Mouse (Mus musculus): Measurements from ENCODE around the gene Ogfod3. TPM values are rescaled to one million over a fixed set of nuclear protein-coding genes. Genes with fewer than 3 reads are reported as not detected.

The Ogfod3 gene
- 28.5 and 31.3 TPM in 2 replicates for polyA plus RNA-seq (2014; fragmentation: Nextera tagmentation; extraction: Ambion mirVana)

DNA sequence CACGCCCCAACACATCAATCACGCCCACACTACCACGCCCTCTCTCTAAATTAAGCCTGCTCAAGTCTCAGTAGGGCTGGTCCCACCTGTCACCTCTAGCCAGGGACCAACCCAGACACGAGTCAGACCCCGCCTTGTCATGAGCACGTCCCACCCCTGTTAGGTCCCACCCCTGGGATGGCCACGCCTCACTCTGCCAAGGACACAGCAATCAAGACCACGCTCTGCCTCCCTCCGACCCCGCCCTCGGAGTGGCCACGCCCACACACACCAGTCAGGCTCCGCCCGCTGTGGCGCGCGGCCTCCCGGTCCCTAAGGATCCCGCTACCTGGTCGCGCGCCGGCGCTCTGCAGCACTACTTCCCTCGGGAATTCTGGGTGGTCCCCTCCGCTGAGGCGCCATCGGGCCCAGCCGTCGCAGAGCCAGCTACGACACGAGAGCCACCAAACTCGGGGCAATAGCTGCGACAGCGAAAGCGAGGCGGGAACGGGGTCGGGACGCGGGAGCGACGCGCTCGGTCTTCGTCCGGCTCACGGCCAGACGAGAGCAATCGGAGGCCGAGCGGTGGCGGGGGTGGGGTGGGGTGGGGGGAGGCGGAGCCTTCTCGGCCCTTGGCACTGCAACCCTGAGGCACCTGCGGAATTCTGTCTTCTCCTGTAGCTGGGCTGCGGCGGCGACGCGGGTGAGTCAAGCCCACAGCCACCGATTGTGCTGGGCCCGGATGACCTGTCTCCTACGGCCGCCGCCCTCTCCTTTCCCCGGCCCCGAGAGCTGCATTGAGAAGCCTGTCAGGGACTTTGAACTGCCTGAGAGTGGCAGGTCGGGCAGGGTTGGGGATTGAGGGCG lies at the start of gene Ogfod3, which contains the start of gene Hexdc:
Ogfod3 (minus strand) TSS at position 551 of the 846 bp plus-strand sequence.
Hexdc (plus strand) TSS at position 273 of the 846 bp plus-strand sequence.
- Histone ChIP-seq H3K27me3 (ENCODE audit: control insufficient read depth, insufficient read depth, low read length) (no peaks in the 10 kb centered on the region), H3K9me3 (ENCODE audit: control insufficient read depth, low read length) (no peaks in the 10 kb centered on the region), H3K36me3 (ENCODE audit: control insufficient read depth, insufficient read depth, low read length) (peaks cover 12% of the 10 kb centered on the region; the same call in 1 of the 2 replicates), H3K4me1 (ENCODE audit: control insufficient read depth, insufficient read depth, low read length) (no peaks in the 10 kb centered on the region), H3K4me2 (replicated peaks; ENCODE audit: low read depth, low read length) (peak within 1 kb of the TSS; percentile 78), H3K4me3 (ENCODE audit: low read length) (peak within 1 kb of the TSS; percentile 75), H3K27ac (ENCODE audit: low read depth, low read length) (peak within 1 kb of the TSS; percentile 73), H3K9ac (ENCODE audit: low read depth, low read length) (peak within 1 kb of the TSS; percentile 72)
- WGBS: under 1% methylated on average over 68 of the region's 70 CpGs
- peak; percentile 99 for ATAC-seq (ENCODE audit: low FRiP score, low TSS enrichment)

DNA sequence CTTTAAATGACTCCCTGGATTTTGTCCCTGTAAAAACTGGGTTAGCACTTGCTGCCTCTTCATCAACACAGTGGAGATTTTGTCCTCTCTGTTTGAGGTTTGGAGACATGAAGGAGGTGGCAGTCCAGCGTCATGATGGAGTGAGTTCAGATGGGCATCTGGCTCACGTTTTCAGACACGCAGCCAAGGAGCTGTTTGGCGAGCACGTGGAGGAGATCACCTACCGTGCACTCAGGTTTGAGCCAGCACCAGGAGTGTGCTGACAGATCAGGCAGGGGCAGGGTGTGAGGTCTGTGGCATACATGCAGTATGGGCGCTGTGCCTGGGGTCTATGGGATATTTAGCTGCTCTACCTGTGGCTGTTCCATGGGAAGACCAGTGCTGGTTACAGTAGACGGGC lies 45.7 kb upstream of the Ogfod3 start:
- Histone ChIP-seq H3K4me2 (replicated peaks; ENCODE audit: low read depth, low read length) (no peak overlapping the region), H3K9me3 (ENCODE audit: control insufficient read depth, low read length) (no peaks in the 10 kb centered on the region), H3K4me3 (ENCODE audit: low read length) (no peak overlapping the region), H3K27me3 (ENCODE audit: control insufficient read depth, insufficient read depth, low read length) (no peaks in the 10 kb centered on the region), H3K4me1 (ENCODE audit: control insufficient read depth, insufficient read depth, low read length) (no peaks in the 10 kb centered on the region), H3K36me3 (ENCODE audit: control insufficient read depth, insufficient read depth, low read length) (peaks cover 95% of the 10 kb centered on the region), H3K9ac (ENCODE audit: low read depth, low read length) (no peak overlapping the region), H3K27ac (ENCODE audit: low read depth, low read length) (no peak overlapping the region)
- 91% methylated on average over 8 of the region's 8 CpGs for WGBS
- ATAC-seq (ENCODE audit: low FRiP score, low TSS enrichment): no peak

DNA sequence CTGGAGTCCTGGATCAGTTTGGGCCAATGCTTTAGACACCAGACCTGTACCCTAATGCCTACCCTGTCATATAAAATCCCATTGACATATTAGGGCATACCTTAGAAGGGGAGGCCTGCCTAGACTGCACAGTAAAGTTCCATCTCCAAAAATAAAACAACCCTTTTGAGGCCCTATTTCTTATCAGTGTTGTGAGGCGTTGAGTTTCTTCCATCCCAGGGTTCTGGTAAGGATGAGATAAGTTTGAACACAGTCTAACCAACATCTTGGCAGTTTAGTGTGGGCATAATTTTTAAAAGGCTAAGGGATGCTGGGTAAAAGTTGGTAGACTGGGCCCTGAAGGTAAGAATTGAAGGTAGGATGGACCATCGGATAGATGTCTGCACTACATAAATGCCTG lies 35.2 kb upstream of the Ogfod3 start:
- no peak for ATAC-seq (ENCODE audit: low FRiP score, low TSS enrichment)
- H3K9me3 ChIP-seq (ENCODE audit: control insufficient read depth, low read length): no peaks in the 10 kb centered on the region
- WGBS: 97% methylated on average over 2 of the region's 2 CpGs
- no peak overlapping the region for H3K4me2 ChIP-seq (replicated peaks; ENCODE audit: low read depth, low read length)
- H3K4me1 ChIP-seq (ENCODE audit: control insufficient read depth, insufficient read depth, low read length): 0 out of 2 replicates have a peak, but pooled peaks cover 7% of the 10 kb centered on the region
- no peak overlapping the region for H3K4me3 ChIP-seq (ENCODE audit: low read length)
- H3K36me3 ChIP-seq (ENCODE audit: control insufficient read depth, insufficient read depth, low read length): peaks cover 46% of the 10 kb centered on the region
- no peak overlapping the region for H3K9ac ChIP-seq (ENCODE audit: low read depth, low read length)
- no peak overlapping the region for H3K27ac ChIP-seq (ENCODE audit: low read depth, low read length)
- no peaks in the 10 kb centered on the region for H3K27me3 ChIP-seq (ENCODE audit: control insufficient read depth, insufficient read depth, low read length)

DNA sequence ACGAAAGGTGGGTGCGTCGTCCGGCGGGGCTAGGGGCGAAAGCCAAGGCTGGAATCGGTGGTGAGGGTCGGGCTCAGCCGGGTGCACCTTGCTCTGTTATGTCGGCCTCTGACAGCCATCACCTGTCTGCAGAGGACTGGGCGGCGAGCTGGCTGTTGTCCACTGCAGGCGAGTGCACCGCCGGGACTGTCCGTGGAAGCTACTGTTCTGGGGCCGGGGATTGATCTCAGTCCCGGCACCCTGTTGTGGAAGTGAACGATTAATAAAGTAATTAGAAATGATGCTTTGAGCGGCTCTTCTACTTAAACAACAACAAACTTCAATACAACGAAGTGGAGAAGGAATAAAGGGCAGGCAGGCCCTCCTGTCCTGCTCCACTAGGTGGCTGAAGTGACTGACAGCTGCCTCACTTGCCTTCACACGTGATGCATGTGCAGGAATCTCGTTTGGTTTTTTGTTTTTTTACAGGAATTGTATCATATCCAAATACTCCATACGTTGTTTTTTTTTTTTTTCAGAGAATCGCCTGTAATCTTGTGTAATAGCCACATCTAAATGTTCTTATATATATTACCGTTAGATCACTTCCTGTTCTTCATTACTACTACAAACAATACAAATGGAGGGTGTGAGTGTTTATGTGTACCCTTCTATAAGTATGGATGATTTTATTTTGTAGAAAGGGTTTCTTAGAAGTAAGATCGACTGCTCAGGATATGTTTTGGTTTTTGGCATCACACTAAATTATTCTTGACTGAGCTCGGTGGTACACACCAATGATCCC lies 33.0 kb upstream of the Ogfod3 start:
- H3K27me3 ChIP-seq (ENCODE audit: control insufficient read depth, insufficient read depth, low read length): no peaks in the 10 kb centered on the region
- peak overlapping the region; percentile 92 for H3K4me3 ChIP-seq (ENCODE audit: low read length)
- H3K4me2 ChIP-seq (replicated peaks; ENCODE audit: low read depth, low read length): peak overlapping the region; percentile 62
- H3K9ac ChIP-seq (ENCODE audit: low read depth, low read length): peak overlapping the region; percentile 78
- peaks cover 26% of the 10 kb centered on the region for H3K36me3 ChIP-seq (ENCODE audit: control insufficient read depth, insufficient read depth, low read length)
- no peaks in the 10 kb centered on the region for H3K9me3 ChIP-seq (ENCODE audit: control insufficient read depth, low read length)
- 4% methylated on average over 28 of the region's 28 CpGs for WGBS
- peak overlapping the region; percentile 89 for H3K27ac ChIP-seq (ENCODE audit: low read depth, low read length)
- 0 out of 2 replicates have a peak, but pooled peaks cover 7% of the 10 kb centered on the region for H3K4me1 ChIP-seq (ENCODE audit: control insufficient read depth, insufficient read depth, low read length)
- peak; percentile 61 for ATAC-seq (ENCODE audit: low FRiP score, low TSS enrichment)

DNA sequence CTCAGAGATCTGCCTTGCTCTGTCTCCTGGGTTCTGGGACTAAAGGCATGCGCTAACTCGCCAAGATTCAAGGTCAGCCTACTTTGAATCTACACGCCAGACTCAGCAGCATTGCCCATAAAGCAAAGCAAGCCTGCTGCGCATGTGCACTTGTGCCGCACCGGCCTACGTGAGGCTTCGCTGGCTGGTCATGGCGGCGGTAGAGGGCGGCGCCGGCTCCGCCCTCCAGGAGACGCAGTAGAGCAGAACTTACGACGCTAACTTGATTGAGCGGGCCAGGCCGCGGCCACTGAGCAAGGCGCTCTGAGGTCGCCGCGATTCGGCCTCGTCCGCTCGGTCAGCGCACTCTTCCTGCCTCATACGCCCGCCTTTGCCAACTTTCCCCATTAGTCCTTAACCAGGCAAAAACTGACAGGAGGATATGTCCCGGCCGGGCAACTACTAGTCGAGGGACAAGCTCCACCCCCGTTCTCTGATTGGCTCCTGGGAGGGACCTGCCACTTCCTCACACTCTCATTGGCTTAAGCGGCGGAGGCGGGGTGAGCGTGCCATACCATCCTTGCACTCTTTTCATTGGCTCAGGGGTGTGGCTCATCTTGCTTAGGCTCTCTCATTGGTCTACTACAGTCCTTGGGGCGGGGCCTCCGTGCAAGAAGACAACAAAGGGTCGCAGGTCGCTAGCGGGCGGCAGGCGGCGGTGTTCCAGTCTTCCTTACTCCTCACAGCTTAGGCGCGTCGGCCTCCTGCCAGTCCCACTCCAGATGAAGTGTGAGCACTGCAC lies 32.2 kb upstream of the Ogfod3 start, which contains the start of gene Narf:
Narf (plus strand) TSS at position 690 of the 781 bp plus-strand sequence.
- peak within 1 kb of the TSS; percentile 62 for H3K4me2 ChIP-seq (replicated peaks; ENCODE audit: low read depth, low read length)
- H3K4me1 ChIP-seq (ENCODE audit: control insufficient read depth, insufficient read depth, low read length): 0 out of 2 replicates have a peak, but pooled peaks cover 7% of the 10 kb centered on the region
- peaks cover 19% of the 10 kb centered on the region for H3K36me3 ChIP-seq (ENCODE audit: control insufficient read depth, insufficient read depth, low read length)
- peak; percentile 100 for ATAC-seq (ENCODE audit: low FRiP score, low TSS enrichment)
- WGBS: under 1% methylated on average over 50 of the region's 50 CpGs
- H3K9me3 ChIP-seq (ENCODE audit: control insufficient read depth, low read length): no peaks in the 10 kb centered on the region
- H3K4me3 ChIP-seq (ENCODE audit: low read length): peak within 1 kb of the TSS; percentile 92
- no peaks in the 10 kb centered on the region for H3K27me3 ChIP-seq (ENCODE audit: control insufficient read depth, insufficient read depth, low read length)
- peak within 1 kb of the TSS; percentile 100 for H3K27ac ChIP-seq (ENCODE audit: low read depth, low read length)
- H3K9ac ChIP-seq (ENCODE audit: low read depth, low read length): peak within 1 kb of the TSS; percentile 78

DNA sequence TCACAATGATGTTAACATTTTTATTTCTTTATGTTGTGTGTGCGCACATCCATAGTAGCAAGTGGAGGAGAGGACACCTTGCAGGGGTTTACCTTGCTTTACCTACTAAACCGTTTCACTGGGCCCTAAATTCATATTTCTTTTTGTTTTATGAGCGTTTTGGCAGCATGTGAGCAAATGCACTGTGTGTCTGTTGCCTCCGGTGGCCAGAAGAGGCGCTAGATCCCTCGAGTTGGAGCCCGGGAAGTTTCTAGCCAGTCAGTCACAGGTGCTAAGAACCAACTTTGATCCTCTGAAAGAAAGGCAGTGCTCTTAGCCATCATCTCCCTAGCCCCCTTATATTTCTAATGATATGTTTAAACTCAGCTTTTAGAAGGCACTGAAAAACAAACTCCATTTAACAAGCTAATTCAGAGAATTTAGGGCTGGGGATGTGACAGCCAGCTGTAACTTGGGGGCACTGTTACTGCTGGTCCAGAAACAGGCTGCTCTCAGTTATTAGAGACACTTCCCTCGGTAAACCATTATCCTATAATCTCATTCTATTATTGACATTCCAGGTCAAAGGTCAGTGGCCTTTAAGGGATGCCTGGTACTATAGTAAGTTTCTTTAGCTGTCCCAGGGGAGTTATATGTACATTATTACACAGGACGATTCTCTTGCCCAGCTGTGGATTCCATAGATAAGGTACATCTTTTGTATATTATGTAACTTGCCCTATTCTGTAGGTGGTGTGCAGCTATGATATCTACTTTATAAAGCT lies 31.1 kb upstream of the Ogfod3 start:
- no peak for ATAC-seq (ENCODE audit: low FRiP score, low TSS enrichment)
- Histone ChIP-seq H3K4me2 (replicated peaks; ENCODE audit: low read depth, low read length) (peak overlapping the region; percentile 47), H3K27ac (ENCODE audit: low read depth, low read length) (peak overlapping the region; percentile 100; the same call in 1 of the 2 replicates), H3K4me1 (ENCODE audit: control insufficient read depth, insufficient read depth, low read length) (0 out of 2 replicates have a peak, but pooled peaks cover 7% of the 10 kb centered on the region), H3K4me3 (ENCODE audit: low read length) (peak overlapping the region; percentile 92; the same call in 1 of the 2 replicates), H3K9me3 (ENCODE audit: control insufficient read depth, low read length) (no peaks in the 10 kb centered on the region), H3K27me3 (ENCODE audit: control insufficient read depth, insufficient read depth, low read length) (no peaks in the 10 kb centered on the region), H3K36me3 (ENCODE audit: control insufficient read depth, insufficient read depth, low read length) (peaks cover 17% of the 10 kb centered on the region), H3K9ac (ENCODE audit: low read depth, low read length) (no peak overlapping the region)
- WGBS: 33% methylated on average over 9 of the region's 9 CpGs

DNA sequence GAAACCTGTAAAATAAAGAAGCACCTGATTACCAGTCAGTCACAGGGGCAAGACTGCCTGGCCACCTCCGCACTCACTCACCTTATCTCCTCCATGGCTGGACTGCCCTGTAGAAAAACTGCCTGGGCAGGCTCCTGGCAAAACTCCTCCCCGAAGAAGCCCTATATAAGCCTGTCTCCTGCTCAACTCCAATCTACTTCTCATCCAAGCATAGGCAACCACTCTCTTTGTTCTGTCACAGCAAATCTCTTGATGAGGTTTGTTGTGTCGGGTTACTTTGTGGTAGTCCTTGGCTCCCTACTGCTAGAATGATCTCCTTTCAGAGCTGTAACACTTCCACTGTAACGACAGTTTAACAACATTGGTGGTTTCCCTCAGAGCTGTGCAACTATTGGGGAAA lies 28.2 kb upstream of the Ogfod3 start:
- no peak overlapping the region for H3K9ac ChIP-seq (ENCODE audit: low read depth, low read length)
- peaks cover 15% of the 10 kb centered on the region for H3K4me1 ChIP-seq (ENCODE audit: control insufficient read depth, insufficient read depth, low read length)
- H3K9me3 ChIP-seq (ENCODE audit: control insufficient read depth, low read length): no peaks in the 10 kb centered on the region
- no peak overlapping the region for H3K4me2 ChIP-seq (replicated peaks; ENCODE audit: low read depth, low read length)
- H3K27me3 ChIP-seq (ENCODE audit: control insufficient read depth, insufficient read depth, low read length): no peaks in the 10 kb centered on the region
- H3K36me3 ChIP-seq (ENCODE audit: control insufficient read depth, insufficient read depth, low read length): no peaks in the 10 kb centered on the region
- H3K27ac ChIP-seq (ENCODE audit: low read depth, low read length): no peak overlapping the region
- 34% methylated on average over 4 of the region's 4 CpGs for WGBS
- no peak for ATAC-seq (ENCODE audit: low FRiP score, low TSS enrichment)
- no peak overlapping the region for H3K4me3 ChIP-seq (ENCODE audit: low read length)
